Mouse (Mus musculus) thymus, adult 2 months (tissue): ENCODE results near the gene Krt33b.

Experiments
- CTCF ChIP-seq: fragments of 200-500 bp; IDR thresholded peaks from 2 replicates; pipeline ENCODE4 v1.5.1; 2012; ENCODE audit warnings: mild to moderate bottlenecking, control low read depth, low read length, moderate library complexity, borderline replicate concordance; ENCODE audit not compliant: control insufficient read depth, poor library complexity, insufficient read depth; ENCODE audit errors: extremely low read depth
- POLR2A ChIP-seq: fragments of 200-500 bp; IDR thresholded peaks from 2 replicates; pipeline ENCODE4 v1.6.1; 2012; ENCODE audit warnings: mild to moderate bottlenecking, low read length, control low read depth, moderate library complexity; ENCODE audit not compliant: control insufficient read depth, poor library complexity, insufficient read depth; ENCODE audit errors: extremely low read depth

DNA sequence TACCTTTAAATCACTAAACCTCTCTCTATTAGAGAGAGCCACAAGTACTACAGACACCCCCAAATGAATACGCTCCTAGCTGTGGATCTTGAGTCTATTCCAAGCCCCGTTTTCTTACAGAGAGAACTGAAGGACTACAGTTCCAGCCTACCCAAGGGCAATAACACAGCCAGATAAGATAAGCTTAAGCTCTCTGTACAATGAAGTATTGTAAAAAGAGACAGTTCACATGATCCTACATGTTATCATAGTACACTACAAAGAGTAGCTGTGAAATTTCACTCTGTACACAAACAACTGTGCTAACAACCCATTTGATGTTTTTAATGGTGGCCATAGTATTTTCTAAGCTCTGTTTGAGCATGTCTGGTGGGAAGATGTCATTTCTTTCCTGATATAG is 17.5 kb upstream of the Krt33b start:
- TF ChIP-seq POLR2A (no peak), CTCF (no peak)
